Mouse (Mus musculus) telencephalon, adult 2 months (tissue): ENCODE measurements around the gene Cyp2c69.
"Not testable (repeated sequence)": the region's sequence is repeated elsewhere in the genome, so short reads cannot be mapped to it uniquely, and the experiment has no call there.

Experiments used
- DNase-seq: peaks from one replicate; pipeline ENCODE4 v3.0.0-alpha.2; 2011; ENCODE audit warnings: low read depth, low spot score

Cyp2c69 gene

DNA sequence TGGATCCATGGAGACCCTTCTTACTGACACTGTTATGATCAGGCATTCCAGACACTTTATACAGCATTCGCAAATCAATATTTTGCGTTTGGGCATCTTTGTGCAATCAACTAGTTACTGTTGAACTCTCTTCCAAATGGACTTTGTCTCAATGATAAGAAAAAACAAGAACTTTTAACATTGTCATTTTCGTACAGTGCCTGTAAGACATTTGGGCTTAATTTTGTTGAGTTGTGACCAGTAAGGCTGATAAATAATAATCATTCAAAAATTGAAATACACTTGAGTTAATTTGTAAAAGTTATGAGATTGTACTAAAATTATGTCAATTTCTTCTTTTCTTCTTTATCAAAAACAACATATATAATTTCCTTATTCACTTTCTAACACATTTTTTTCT lies at the start of gene Cyp2c69:
Gene Cyp2c69, minus strand, starts transcription at position 101 of the 400 bp plus-strand sequence.
- DNase-seq = not testable (repeated sequence)

DNA sequence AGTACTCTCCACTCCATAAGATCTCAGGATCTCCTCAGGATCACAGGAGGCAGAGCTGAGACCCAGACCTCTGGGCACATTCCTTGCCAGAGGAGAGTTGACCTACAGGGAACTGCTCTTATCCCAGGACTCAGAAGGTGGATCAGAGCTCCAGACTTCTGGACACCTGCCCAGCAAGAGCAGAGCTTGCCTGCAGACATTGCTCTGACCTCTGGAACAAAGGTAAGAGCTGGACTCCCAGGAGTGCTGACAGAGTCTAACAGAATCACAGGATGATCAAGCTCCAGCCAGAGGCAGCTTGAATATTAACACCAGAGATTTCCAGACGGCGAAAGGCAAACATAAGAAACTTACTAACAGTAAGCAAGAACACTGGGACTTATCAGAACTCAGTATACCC lies 48.8 kb upstream of the Cyp2c69 start:
- no peak for DNase-seq

DNA sequence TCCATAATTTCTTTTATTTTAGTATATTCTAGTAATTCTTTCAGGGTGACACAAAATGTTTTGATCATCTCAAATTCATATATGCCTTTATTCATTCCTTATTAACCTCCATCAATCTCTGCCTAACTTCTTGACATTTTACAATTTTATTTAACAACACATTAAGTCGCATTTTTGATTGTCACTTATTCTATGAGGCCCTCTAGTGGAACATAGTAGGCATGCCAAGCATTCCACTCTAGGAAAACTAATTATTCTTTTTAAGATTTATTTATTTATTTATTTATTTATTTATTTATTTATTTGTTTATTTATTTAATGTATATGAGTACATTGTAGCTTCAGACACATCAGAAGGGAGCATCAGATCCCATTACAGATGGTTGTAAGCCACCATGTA lies 43.4 kb upstream of the Cyp2c69 start:
- DNase-seq = no peak

DNA sequence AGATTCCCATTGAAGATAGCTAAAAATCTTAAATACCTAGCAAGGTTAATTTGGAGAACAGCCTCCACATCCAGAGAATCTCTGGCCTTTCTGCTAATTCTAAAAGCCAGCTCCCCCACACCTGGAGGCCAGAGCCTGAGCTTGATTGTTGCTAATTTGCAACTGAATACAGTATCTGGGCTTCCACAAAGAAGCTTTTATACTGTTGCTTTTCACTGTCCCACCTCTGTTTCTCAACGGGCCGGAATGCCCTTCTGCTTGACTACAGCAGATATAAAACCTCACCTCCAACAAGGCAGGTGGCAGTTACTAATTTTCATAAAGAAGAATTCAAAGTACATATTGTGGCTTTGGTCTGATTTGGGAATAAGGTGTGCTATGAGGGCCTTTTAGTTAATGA lies 15.1 kb upstream of the Cyp2c69 start:
- no peak for DNase-seq

DNA sequence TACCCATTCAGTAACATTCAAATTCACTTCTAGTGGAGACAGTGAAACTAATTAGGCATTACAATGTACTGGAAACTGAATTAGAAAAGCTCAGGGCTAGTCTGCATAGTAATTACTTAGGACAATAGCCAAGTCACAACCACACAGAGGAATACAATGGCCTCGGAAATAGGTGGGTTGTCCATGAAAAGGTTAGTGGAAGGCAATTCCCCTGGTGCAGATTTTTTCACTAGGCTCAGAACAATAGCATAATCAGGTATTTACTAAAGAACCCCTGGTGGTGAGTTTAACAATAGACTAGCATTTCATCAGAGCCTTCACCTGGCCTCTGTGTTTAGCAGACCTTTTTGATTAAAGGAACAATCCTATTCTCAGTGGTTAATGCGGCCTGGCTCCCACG lies 3.5 kb upstream of the Cyp2c69 start:
- DNase-seq = not testable (repeated sequence)

DNA sequence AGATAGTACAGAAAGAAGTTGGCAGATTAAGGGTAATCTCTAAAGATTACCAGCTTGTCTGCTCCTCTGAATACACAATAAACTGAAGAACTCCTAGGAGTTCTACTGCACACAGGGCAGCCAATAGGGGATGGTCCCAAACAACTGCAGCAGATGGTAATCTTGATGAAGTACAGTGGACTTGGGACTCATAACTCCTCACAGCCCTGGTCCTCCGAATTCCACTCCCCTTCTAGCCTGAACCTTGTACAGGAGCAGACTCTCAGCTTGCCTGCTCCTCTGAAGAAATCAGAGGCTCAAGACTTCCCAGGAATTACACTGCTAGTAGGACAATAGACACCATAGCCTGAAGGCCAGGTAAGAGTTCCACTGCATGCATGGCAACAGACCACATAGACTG lies 20.5 kb downstream of the Cyp2c69 start:
- DNase-seq = no peak

DNA sequence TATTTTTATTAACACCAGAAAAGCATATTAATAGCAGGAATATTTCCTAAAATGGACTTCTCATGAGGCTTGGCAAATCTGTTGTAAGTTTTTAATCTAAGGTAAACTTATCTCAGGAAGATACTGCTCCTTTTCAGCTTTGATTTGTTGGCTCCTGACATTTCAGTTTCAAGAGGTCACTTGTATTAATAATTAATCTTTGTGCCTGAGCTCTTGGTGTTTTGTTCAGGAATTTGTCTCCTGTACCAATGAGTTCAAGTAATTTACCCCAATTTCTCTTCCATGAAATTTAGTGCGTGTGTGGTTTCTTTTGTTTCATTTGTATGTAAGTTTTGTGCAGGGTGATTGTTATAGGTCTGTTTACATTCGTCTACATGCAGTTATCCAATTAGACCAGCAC lies 65.7 kb downstream of the Cyp2c69 start:
- not testable (repeated sequence) for DNase-seq

DNA sequence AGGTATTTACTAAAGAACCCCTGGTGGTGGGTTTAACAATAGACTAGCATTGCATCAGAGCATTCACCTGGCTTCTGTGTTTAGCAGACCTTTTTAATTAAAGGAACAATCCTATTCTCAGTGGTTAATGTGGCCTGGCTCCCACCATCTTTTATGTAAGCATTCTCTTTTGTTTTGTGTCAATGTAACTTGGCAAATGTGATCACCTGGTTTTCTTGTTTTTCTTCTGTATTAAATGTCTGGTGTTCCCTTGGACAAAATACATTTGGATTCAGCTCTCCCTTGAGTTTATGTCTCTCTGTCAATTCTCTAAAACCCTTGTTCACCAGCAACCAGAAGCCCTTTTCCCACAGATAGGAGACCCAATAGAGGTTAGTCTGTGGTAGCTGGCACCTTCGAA lies 70.2 kb downstream of the Cyp2c69 start:
- not testable (repeated sequence) for DNase-seq

DNA sequence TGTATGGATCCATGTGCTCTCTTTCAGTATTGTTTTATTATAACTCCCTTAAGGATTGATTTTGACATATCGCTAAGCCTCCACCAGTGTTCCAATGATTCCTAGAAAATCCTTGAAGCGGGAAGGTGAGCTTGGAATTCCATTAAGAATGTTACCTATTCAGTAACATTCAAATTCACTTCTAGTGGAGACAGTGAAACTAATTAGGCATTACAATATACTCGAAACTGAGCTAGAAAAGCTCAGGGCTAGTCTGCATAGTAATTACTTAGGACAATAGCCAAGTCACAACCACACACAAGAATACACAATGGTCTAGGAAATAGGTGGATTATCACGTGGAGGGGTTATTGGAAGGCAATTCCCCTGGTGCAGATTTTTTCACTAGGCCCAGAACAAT lies 70.6 kb downstream of the Cyp2c69 start:
- DNase-seq = not testable (repeated sequence)

DNA sequence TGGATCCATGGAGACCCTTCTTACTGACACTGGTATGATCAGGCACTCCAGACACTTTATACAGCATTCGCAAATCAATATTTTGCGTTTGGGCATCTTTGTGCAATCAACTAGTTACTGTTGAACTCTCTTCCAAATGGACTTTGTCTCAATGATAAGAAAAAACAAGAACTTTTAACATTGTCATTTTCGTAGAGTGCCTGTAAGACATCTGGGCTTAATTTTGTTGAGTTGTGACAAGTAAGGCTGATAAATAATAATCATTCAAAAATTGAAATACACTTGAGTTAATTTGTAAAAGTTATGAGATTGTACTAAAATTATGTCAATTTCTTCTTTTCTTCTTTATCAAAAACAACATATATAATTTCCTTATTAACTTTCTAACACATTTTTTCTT lies 73.9 kb downstream of the Cyp2c69 start, which contains the start of gene Cyp2c40:
Gene Cyp2c40, minus strand, starts transcription at position 101 of the 400 bp plus-strand sequence.
- DNase-seq = not testable (repeated sequence)
